Mouse (Mus musculus): ENCODE data around the gene Commd6.

DNA sequence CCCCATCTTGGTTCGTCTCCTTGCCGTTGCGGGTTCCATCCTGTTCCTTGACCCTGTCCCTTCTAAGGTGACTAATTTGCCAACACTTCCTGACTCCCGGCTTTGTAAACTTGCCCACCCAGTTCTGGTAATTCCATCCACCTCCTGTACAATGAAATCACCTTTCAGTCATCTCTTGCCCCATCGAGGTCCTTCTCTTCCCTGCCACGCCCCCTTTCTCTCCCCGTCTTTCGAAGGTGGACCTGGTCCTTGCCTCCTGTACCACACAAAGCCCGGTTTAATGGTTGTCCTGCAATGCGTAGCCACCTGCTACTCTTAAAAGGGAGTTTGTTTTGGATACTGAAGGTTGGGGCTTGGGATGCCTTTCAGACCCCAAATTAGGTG is 14.0 kb upstream of the Commd6 start:
- TF ChIP-seq HCFC1 (IDR thresholded peaks at IDR 0.05; ENCODE audit: low read depth, low read length): no peak
- no peak for TF ChIP-seq E2F4 (IDR thresholded peaks at IDR 0.05; ENCODE audit: insufficient replicate concordance, low read depth, low read length)
- TF ChIP-seq EP300 (IDR thresholded peaks at IDR 0.05; ENCODE audit: low read length): no peak
- no peak for TF ChIP-seq CTCF (conservative IDR thresholded peaks at IDR 0.05 in 1 of 2, IDR thresholded peaks at IDR 0.05 in 1 of 2; ENCODE audit: low read depth in 2 of 2, low read length in 2 of 2)
- TF ChIP-seq CHD1 (IDR thresholded peaks at IDR 0.05; ENCODE audit: low read depth, low read length): no peak
- TF ChIP-seq IRF4 (IDR thresholded peaks at IDR 0.05; ENCODE audit: low read depth, low read length): no peak
- no peak for TF ChIP-seq POLR2AphosphoS2 (IDR thresholded peaks at IDR 0.05; ENCODE audit: low read depth, low read length)
- no peak for TF ChIP-seq POLR2A (IDR thresholded peaks at IDR 0.05; ENCODE audit: low read depth, low read length)
- no peak for TF ChIP-seq ZMIZ1 (IDR thresholded peaks at IDR 0.05; ENCODE audit: low read depth, low read length)
- no peak for TF ChIP-seq NRF1 (IDR thresholded peaks at IDR 0.05; ENCODE audit: low read depth, low read length)
- no peak for TF ChIP-seq RAD21 (IDR thresholded peaks at IDR 0.05; ENCODE audit: low read depth, low read length)
- TF ChIP-seq GABPA (IDR thresholded peaks at IDR 0.05; ENCODE audit: insufficient replicate concordance, low read depth, low read length): no peak
- TF ChIP-seq CHD2 (IDR thresholded peaks at IDR 0.05; ENCODE audit: low read length): no peak
- TF ChIP-seq JUND (conservative IDR thresholded peaks at IDR 0.05; ENCODE audit: low read depth, low read length): no peak
